In genomic region chr1:165185116-165185515, GRCm38 (mm10) we compare ENCODE assay signal across 20 mouse cellular contexts. TPM values are rescaled to one million over a fixed set of nuclear protein-coding genes. Genes with fewer than 3 reads are reported as not detected.
DNase-seq lines count a peak whose midpoint lies in the region; ATAC-seq lines count a peak whose summit lies in the region.
"Had no signal": no experiment of that assay in that cellular context is flagged by ENCODE, and none has a peak within 500 bp of the region (broad histone marks: within the 10 kb centered on the region; RNA-seq: fewer than 3 reads in every experiment).

No protein-coding gene starts in this region.

- no peaks in the 10 kb centered on the region for H3K27me3 ChIP-seq in forebrain, embryonic 10.5 days (ENCODE audit: poor library complexity, severe bottlenecking)
- H3K27me3 ChIP-seq in forebrain, embryonic 13.5 days, result no peaks in the 10 kb centered on the region
- no peaks in the 10 kb centered on the region for H3K27me3 ChIP-seq in kidney, embryonic 14.5 days (ENCODE audit: control insufficient read depth, insufficient read depth, low read length)
- no peaks in the 10 kb centered on the region for H3K27me3 ChIP-seq in midbrain, embryonic 13.5 days

- peaks cover 31% of the 10 kb centered on the region for H3K4me1 ChIP-seq in forebrain, embryonic 10.5 days
- peaks cover 20% of the 10 kb centered on the region for H3K4me1 ChIP-seq in forebrain, embryonic 13.5 days
- H3K4me1 ChIP-seq in kidney, embryonic 14.5 days (ENCODE audit: control insufficient read depth, insufficient read depth, low read length), result peaks cover 7% of the 10 kb centered on the region
- peaks cover 11% of the 10 kb centered on the region for H3K4me1 ChIP-seq in midbrain, embryonic 13.5 days (replicated peaks)

- DNase-seq in forebrain, embryonic 10.5 days (ENCODE audit: extremely low spot score, low spot score), result no peak
- DNase-seq in kidney, postnatal 36 days, result peak; percentile 22 to 56
- DNase-seq in brain, adult 2 months (ENCODE audit: low read depth, low spot score), result peak; percentile 45
- DNase-seq in lung, postnatal 25 days (ENCODE audit: low spot score), result peak; percentile 89
- DNase-seq in left cerebral cortex, postnatal 10 days (ENCODE audit: extremely low spot score in 1 of 2, low spot score in 2 of 2), result no peak
- DNase-seq: cerebellum, adult 2 months; embryo, embryonic 11 days; thymus, postnatal 36 days had no signal

- H3K4me3 ChIP-seq in forebrain, embryonic 10.5 days, result no peak overlapping the region
- H3K4me3 ChIP-seq in forebrain, embryonic 13.5 days, result no peak overlapping the region
- H3K4me3 ChIP-seq in kidney, embryonic 14.5 days (ENCODE audit: low read length), result no peak overlapping the region
- H3K4me3 ChIP-seq in midbrain, embryonic 13.5 days (replicated peaks), result no peak overlapping the region
- H3K4me3 ChIP-seq: erythroblast, embryonic 14.5 days had no signal

- H3K9me3 ChIP-seq in forebrain, embryonic 10.5 days, result no peaks in the 10 kb centered on the region
- no peaks in the 10 kb centered on the region for H3K9me3 ChIP-seq in forebrain, embryonic 13.5 days (replicated peaks)
- H3K9me3 ChIP-seq in kidney, embryonic 14.5 days (ENCODE audit: control insufficient read depth, low read length), result no peaks in the 10 kb centered on the region
- H3K9me3 ChIP-seq in midbrain, embryonic 13.5 days, result no peaks in the 10 kb centered on the region

- no peak overlapping the region for H3K4me2 ChIP-seq in forebrain, embryonic 13.5 days
- H3K4me2 ChIP-seq in kidney, embryonic 14.5 days (replicated peaks; ENCODE audit: low read depth, low read length), result no peak overlapping the region
- H3K4me2 ChIP-seq in midbrain, embryonic 13.5 days (replicated peaks), result no peak overlapping the region

- H3K36me3 ChIP-seq in forebrain, embryonic 10.5 days (replicated peaks), result peaks cover 25% of the 10 kb centered on the region
- H3K36me3 ChIP-seq in forebrain, embryonic 13.5 days (ENCODE audit: poor library complexity, severe bottlenecking), result no peaks in the 10 kb centered on the region
- H3K36me3 ChIP-seq in kidney, embryonic 14.5 days (ENCODE audit: control insufficient read depth, insufficient read depth, low read length), result peaks cover 20% of the 10 kb centered on the region; the same call in 1 of the 2 replicates
- no peaks in the 10 kb centered on the region for H3K36me3 ChIP-seq in midbrain, embryonic 13.5 days

- 65% methylated on average over 7 of the region's 7 CpGs for WGBS in forebrain, embryonic 10.5 days
- 32% methylated on average over 7 of the region's 7 CpGs for WGBS in forebrain, embryonic 13.5 days
- WGBS in kidney, embryonic 14.5 days, result 68% methylated on average over 7 of the region's 7 CpGs
- 72% methylated on average over 7 of the region's 7 CpGs for WGBS in midbrain, embryonic 13.5 days

- no peak for ATAC-seq in forebrain, embryonic 13.5 days
- ATAC-seq in kidney, embryonic 14.5 days (ENCODE audit: low FRiP score, low TSS enrichment), result no peak
- ATAC-seq in midbrain, embryonic 13.5 days, result no peak
- ATAC-seq: hindbrain, embryonic 16.5 days; midbrain, embryonic 16.5 days had no signal

- H3K27ac ChIP-seq in forebrain, embryonic 10.5 days, result 0 out of 2 replicates have a peak overlapping the region, but pooled peaks have one; percentile 20
- H3K27ac ChIP-seq in forebrain, embryonic 13.5 days, result no peak overlapping the region
- no peak overlapping the region for H3K27ac ChIP-seq in kidney, embryonic 14.5 days (ENCODE audit: low read depth, low read length)
- no peak overlapping the region for H3K27ac ChIP-seq in midbrain, embryonic 13.5 days
- H3K27ac ChIP-seq: macrophage had no signal

- intact Hi-C loops in left cerebral cortex, postnatal 10 days (cut with DNase I), result no loop called here

- no peak overlapping the region for H3K9ac ChIP-seq in forebrain, embryonic 13.5 days
- H3K9ac ChIP-seq in kidney, embryonic 14.5 days (ENCODE audit: low read depth, low read length), result no peak overlapping the region
- no peak overlapping the region for H3K9ac ChIP-seq in midbrain, embryonic 13.5 days (replicated peaks)

RNA-seq across cellular contexts. Expression of gene Sft2d2, which starts 9.1 kb away (rescaled TPM):
- 12.3 and 12.7 TPM in 2 replicates for polyA plus RNA-seq in forebrain, embryonic 10.5 days (2016; fragmentation: Nextera tagmentation; extraction: Ambion mirVana)
- 6.2 and 6.9 TPM in 2 replicates for polyA plus RNA-seq in forebrain, embryonic 13.5 days (2015; fragmentation: Nextera tagmentation; extraction: Ambion mirVana)
- polyA plus RNA-seq in kidney, embryonic 14.5 days (2014; fragmentation: Nextera tagmentation; extraction: Ambion mirVana), result 13.9 and 28.7 TPM in 2 replicates
- polyA plus RNA-seq in midbrain, embryonic 13.5 days (2015; fragmentation: Nextera tagmentation; extraction: Ambion mirVana), result 5.4 and 6.3 TPM in 2 replicates
- total RNA-seq in left cerebral cortex, postnatal 10 days (2021), result 1 to 10 TPM; 6.8 to 6.9 TPM

RNA-seq across cellular contexts. Expression of gene Tbx19, which starts 24.5 kb away (rescaled TPM):
- not detected in 2 replicates for polyA plus RNA-seq in forebrain, embryonic 10.5 days (2016; fragmentation: Nextera tagmentation; extraction: Ambion mirVana)
- polyA plus RNA-seq in forebrain, embryonic 13.5 days (2015; fragmentation: Nextera tagmentation; extraction: Ambion mirVana), result 0.10 and 0.24 TPM in 2 replicates
- not detected in 2 replicates for polyA plus RNA-seq in kidney, embryonic 14.5 days (2014; fragmentation: Nextera tagmentation; extraction: Ambion mirVana)
- 0.08 TPM in 1 of 2 replicates, not detected in the other for polyA plus RNA-seq in midbrain, embryonic 13.5 days (2015; fragmentation: Nextera tagmentation; extraction: Ambion mirVana)
- not detected for total RNA-seq in left cerebral cortex, postnatal 10 days (2021)
- total RNA-seq: left cerebral cortex, adult 8-10 months had no signal
- polyA plus RNA-seq: cerebellum, adult 2 months; heart, postnatal 0 days; hindbrain, embryonic 16.5 days; large intestine, adult 2 months; limb, embryonic 14.5 days; macrophage; neural tube, embryonic 11.5 days had no signal

RNA-seq across cellular contexts. Expression of gene Tiprl, which starts 51.7 kb away (rescaled TPM):
- 93.1 and 98.9 TPM in 2 replicates for polyA plus RNA-seq in forebrain, embryonic 10.5 days (2016; fragmentation: Nextera tagmentation; extraction: Ambion mirVana)
- polyA plus RNA-seq in forebrain, embryonic 13.5 days (2015; fragmentation: Nextera tagmentation; extraction: Ambion mirVana), result 125 and 136 TPM in 2 replicates
- 94.5 and 103 TPM in 2 replicates for polyA plus RNA-seq in kidney, embryonic 14.5 days (2014; fragmentation: Nextera tagmentation; extraction: Ambion mirVana)
- polyA plus RNA-seq in midbrain, embryonic 13.5 days (2015; fragmentation: Nextera tagmentation; extraction: Ambion mirVana), result 135 and 136 TPM in 2 replicates
- 10 to 100 TPM; 72.8 to 75.8 TPM for total RNA-seq in left cerebral cortex, postnatal 10 days (2021)

Comparison
In these comparisons a context has a peak if more than half of its experiments do, and no peak if none do; other contexts are left out.
1. DNase-seq: peak in kidney, postnatal 36 days (2 of 2), brain, adult 2 months (single experiment) and lung, postnatal 25 days (single experiment); none in forebrain, embryonic 10.5 days (single experiment) and left cerebral cortex, postnatal 10 days (0 of 2).